Mouse (Mus musculus): Measurements from ENCODE around the gene Stxbp2. TPM values are rescaled to one million over a fixed set of nuclear protein-coding genes. Genes with fewer than 3 reads are reported as not detected.

The Stxbp2 gene
- polyA plus RNA-seq, 1 experiment from 2014 or later = 24.5 TPM

Other genes starting within 250 kb of the Stxbp2 start
- gene Arhgef18, start 237.9 kb upstream of the Stxbp2 start, polyA plus RNA-seq (2016; fragmentation: Nextera tagmentation; extraction: Ambion mirVana) = 12.1 and 13.4 TPM in 2 replicates
- 3.4 and 4.2 TPM in 2 replicates for gene Pex11g, start 163.3 kb upstream of the Stxbp2 start, polyA plus RNA-seq (2016; fragmentation: Nextera tagmentation; extraction: Ambion mirVana)
- gene Tex45, start 160.1 kb upstream of the Stxbp2 start, polyA plus RNA-seq (2016; fragmentation: Nextera tagmentation; extraction: Ambion mirVana) = 0.22 TPM in 1 of 2 replicates, not detected in the other
- 81.8 and 87.0 TPM in 2 replicates for gene Zfp358, start 137.8 kb upstream of the Stxbp2 start, polyA plus RNA-seq (2016; fragmentation: Nextera tagmentation; extraction: Ambion mirVana)
- 74.4 and 78.9 TPM in 2 replicates for gene Mcoln1, start 130.5 kb upstream of the Stxbp2 start, polyA plus RNA-seq (2016; fragmentation: Nextera tagmentation; extraction: Ambion mirVana)
- gene Pnpla6, start 115.6 kb upstream of the Stxbp2 start, polyA plus RNA-seq (2016; fragmentation: Nextera tagmentation; extraction: Ambion mirVana) = 31.2 and 33.9 TPM in 2 replicates
- 1.3 and 1.8 TPM in 2 replicates for gene C330021F23Rik, start 63.0 kb upstream of the Stxbp2 start, polyA plus RNA-seq (2016; fragmentation: Nextera tagmentation; extraction: Ambion mirVana)
- gene Camsap3, start 43.7 kb upstream of the Stxbp2 start, polyA plus RNA-seq (2016; fragmentation: Nextera tagmentation; extraction: Ambion mirVana) = 22.0 and 28.0 TPM in 2 replicates
- gene Xab2, start 9.6 kb upstream of the Stxbp2 start, polyA plus RNA-seq (2016; fragmentation: Nextera tagmentation; extraction: Ambion mirVana) = 62.3 and 67.2 TPM in 2 replicates
- 129 and 134 TPM in 2 replicates for gene Pet100, start 9.4 kb upstream of the Stxbp2 start, polyA plus RNA-seq (2016; fragmentation: Nextera tagmentation; extraction: Ambion mirVana)
- 0.37 and 0.40 TPM in 2 replicates for gene Pcp2, start 5.4 kb upstream of the Stxbp2 start, polyA plus RNA-seq (2016; fragmentation: Nextera tagmentation; extraction: Ambion mirVana)
- gene Retn, start 24.8 kb downstream of the Stxbp2 start, polyA plus RNA-seq (2016; fragmentation: Nextera tagmentation; extraction: Ambion mirVana) = 0.45 TPM in 1 of 2 replicates, not detected in the other
- gene Mcemp1, start 34.8 kb downstream of the Stxbp2 start, polyA plus RNA-seq (2016; fragmentation: Nextera tagmentation; extraction: Ambion mirVana) = 0.13 TPM in 1 of 2 replicates, not detected in the other
- 7.1 and 8.0 TPM in 2 replicates for gene Fcor, start 41.4 kb downstream of the Stxbp2 start, polyA plus RNA-seq (2016; fragmentation: Nextera tagmentation; extraction: Ambion mirVana)
- gene Trappc5, start 45.3 kb downstream of the Stxbp2 start, polyA plus RNA-seq (2016; fragmentation: Nextera tagmentation; extraction: Ambion mirVana) = 44.5 and 45.6 TPM in 2 replicates
- 0.30 and 0.41 TPM in 2 replicates for gene Fcer2a, start 63.2 kb downstream of the Stxbp2 start, polyA plus RNA-seq (2016; fragmentation: Nextera tagmentation; extraction: Ambion mirVana)
- gene Clec4g, start 89.7 kb downstream of the Stxbp2 start, polyA plus RNA-seq (2016; fragmentation: Nextera tagmentation; extraction: Ambion mirVana) = not detected in 2 replicates
- gene Cd209a, start 118.0 kb downstream of the Stxbp2 start, polyA plus RNA-seq (2016; fragmentation: Nextera tagmentation; extraction: Ambion mirVana) = not detected in 2 replicates
- gene Cd209e, start 223.4 kb downstream of the Stxbp2 start, polyA plus RNA-seq (2016; fragmentation: Nextera tagmentation; extraction: Ambion mirVana) = not detected in 2 replicates
- not detected in 2 replicates for gene Cd209d, start 247.6 kb downstream of the Stxbp2 start, polyA plus RNA-seq (2016; fragmentation: Nextera tagmentation; extraction: Ambion mirVana)